Mouse (Mus musculus): Measurements from ENCODE around the gene H2-T3.
"Not testable (repeated sequence)": the region's sequence is repeated elsewhere in the genome, so short reads cannot be mapped to it uniquely, and the experiment has no call there.

The H2-T3 gene

GRCm38 (mm10) chr17:36190169-36190507 is at the start of gene H2-T3:
Gene H2-T3, minus strand, starts transcription at chr17:36190287.
- DNase-seq = peak in 1 of 2 experiments; percentile 24

DNA sequence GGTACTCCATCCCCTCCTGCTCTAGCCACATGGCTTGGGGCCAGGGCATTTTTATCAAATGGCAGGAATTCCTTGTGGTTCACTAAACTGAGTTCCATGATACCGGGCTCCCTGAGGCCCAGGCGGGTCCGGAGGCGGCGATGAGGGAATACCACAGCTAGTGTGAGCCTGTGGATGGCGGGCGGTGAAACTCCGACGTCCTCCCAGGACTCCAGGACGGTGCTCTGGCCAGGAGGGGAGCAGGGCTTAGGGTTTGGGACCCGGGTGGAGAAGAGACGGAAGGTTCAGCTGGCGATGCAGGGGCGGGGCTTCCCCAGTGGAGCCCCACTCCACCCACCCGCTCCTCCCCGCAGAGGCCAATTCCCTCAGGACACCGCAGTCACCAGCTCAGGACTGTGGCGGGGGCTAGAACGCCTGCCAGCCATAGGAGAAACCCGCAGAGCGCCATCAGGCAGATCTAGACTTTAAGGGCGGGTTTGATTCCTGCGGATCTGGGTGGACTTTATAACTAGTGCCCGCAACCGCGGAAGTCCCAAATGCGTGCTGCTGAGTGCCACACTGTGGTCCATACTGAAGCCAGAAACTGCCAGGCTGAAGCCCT is 47.3 kb upstream of the H2-T3 start:
- DNase-seq = peak in 1 of 2 experiments; percentile 27

- DNase-seq = peak; percentile 65 to 80
Observed at GRCm38 (mm10) chr17:36235300-36235699, 45.2 kb upstream of the H2-T3 start.

- DNase-seq = no peak
Observed at GRCm38 (mm10) chr17:36233572-36233971, 43.5 kb upstream of the H2-T3 start.

- peak; percentile 84 to 86 for DNase-seq
Observed at GRCm38 (mm10) chr17:36231318-36231717, 41.2 kb upstream of the H2-T3 start.

DNA sequence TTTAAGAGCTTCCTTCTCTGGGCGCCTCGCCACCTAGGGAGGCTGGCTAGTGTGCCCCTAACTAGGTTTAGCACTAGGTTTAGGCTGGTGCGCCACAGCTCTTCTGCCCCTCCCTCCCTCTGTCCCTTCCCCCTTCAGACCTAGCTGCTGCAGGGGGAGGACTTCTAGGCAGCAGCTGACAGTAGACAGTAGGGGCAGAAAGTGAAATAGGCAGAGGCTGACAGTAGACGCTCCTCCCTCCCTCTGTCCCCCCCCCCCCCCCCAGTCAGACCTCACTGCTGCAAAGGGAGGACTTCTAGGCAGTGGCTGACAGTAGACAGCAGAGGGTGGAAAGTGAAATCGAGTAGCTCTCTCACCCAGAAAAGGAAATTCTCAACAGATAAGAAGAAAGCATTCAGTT is 39.0 kb upstream of the H2-T3 start:
- DNase-seq = peak; percentile 24 to 46

GRCm38 (mm10) chr17:36226921-36227320 is 36.8 kb upstream of the H2-T3 start:
- DNase-seq = peak; percentile 63 to 73

DNA sequence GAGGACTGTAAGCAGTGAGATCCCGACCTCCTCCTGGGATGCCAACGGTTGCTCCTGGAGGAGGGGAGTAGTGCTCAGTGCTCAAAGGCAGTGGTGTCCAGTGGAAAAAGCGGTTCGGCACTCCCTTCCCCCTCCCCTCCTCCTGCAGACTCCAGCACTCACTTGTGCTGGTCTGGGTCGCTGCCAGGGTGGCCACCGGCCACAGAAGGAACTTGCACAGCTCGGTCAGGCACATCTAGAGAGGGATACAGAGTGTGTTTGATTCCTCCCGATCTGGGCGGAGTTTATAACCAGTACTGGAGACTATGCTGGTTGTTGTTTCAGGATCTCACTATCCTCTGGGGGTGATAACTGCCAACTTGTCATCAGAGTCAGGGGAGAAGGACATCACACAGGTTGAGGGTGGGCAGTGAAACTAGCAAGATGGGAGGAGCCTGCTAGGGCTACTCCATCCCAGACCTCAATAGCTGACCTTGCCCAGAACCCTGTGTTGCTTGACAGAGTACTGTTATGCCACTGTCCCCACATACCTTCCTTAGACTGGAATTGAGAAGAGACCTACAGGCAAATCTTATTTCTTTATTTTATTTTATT is 35.2 kb upstream of the H2-T3 start:
- DNase-seq = no peak

DNA sequence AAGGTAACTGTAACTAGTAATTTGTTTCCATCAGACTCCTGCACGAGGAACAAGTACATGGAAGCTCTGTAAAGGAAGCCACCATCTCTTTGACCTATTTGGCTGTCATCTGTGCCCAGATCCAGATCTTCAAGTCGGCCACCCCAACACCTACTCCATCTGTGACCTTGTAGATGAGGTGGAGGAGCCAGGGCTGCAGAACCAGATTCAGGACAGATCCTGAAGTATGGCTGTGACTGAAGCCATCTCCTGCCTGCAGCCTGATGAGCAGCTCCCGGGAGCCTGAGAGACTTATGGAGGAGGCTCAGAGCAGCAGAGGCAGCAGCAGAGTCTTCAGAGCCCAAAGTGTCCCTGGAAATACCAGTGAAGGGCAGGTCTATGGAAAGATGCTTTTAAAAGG is 34.4 kb upstream of the H2-T3 start:
- no peak for DNase-seq

- no peak for DNase-seq
Observed at GRCm38 (mm10) chr17:36218594-36219155, 28.6 kb upstream of the H2-T3 start.

GRCm38 (mm10) chr17:36215586-36215985 is 25.5 kb upstream of the H2-T3 start:
- no peak for DNase-seq

DNA sequence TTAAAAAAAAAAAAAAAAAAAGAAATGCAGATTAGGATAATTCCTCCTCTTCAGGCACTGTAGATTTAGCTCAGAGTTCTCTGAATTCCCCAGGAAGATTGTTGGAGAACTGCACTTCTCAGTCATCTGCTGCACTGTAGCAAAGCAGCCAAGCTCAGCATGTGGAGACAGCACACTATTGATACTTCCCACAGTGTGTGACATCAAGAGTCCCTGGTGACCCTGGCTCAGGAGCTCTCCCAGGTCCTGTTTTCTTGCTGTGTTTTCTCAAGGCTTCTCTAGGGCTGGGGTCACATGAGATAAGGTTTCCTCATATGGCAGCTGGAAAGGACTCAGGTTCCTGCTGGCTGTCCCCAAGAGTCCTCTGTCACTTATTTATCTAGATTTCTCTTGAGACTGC is 16.8 kb upstream of the H2-T3 start:
- DNase-seq = no peak

GRCm38 (mm10) chr17:36205862-36206261 is 15.8 kb upstream of the H2-T3 start:
- peak in 1 of 2 experiments; percentile 30 for DNase-seq

DNA sequence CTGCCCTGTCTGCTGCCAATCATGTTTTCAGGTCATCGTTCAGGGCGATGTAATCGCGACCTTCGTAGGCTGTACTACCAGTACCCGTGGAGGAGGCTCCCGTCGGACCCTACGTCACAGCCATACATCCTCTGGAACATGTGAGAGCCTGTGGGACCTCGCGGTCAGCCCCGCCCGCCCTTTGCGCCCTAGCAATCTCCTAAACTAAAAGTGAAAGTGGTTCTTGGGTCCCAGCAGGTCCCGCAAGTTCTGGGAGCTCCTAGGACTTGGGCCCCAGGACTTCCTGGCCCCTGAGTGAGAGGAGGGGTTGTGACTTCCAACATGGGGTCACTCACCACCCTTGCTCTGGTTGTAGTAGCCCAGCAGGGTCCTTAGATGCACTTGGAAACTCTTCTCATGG is 15.4 kb upstream of the H2-T3 start:
- DNase-seq = peak; percentile 29 to 52

DNA sequence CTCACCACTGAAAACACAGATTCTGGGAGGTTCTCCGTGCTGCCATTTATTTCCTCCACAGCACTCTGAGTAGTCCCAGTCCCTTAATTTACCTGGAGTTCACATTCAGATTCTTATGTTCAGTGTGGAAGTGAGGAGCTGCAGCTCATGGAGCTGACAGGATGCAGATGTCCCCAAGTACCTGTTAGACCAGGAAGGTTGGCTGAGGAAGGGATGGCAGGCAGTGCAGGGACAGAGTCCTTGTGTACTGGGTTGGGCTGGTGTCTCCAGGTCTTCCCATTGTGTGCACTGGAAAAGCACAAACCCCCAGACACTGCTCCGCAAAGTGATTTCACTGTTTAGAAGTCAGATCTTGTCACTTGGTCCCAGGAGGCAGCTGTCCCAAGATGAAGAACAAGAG is 11.8 kb upstream of the H2-T3 start:
- no peak for DNase-seq

DNA sequence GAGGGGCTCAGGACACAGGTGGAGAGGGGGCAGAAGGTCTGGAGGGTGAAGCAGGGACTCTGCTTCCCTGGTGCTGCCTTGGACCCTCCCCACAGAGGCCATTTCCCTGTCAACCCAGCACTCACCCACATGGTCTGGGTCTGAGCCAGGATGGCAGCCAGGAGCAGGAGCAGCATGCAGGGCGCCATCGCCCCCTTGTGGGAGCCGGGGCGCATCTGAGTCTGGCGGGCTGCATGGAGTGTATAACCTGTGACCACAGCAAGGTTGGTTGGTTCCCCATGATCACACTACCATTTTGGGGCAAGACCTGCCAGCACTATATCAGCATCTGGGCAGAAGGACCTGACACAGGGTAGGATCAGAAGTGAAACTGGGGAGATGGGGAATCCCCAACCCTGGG is 8.2 kb upstream of the H2-T3 start:
- DNase-seq = peak; percentile 69 to 73

DNA sequence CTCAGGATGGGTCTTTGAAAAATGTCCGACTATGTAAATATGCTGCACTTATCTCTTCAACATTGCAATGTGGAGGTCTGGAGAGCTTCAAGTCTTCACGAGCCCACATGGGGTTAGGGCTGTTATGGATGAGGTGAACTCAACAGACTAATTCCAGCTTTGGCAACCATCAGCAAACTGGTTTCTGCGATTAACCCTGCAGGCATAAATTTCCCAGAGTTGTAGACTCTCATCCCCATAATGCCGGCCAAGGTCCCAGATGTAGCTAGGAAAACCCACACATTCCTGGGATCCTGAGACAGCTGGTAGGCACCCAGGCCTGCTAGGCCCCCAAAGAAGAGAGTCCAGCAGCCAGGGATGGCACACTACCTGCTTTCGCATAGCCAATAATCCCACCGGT is 4.4 kb upstream of the H2-T3 start:
- DNase-seq = no peak

- DNase-seq = peak; percentile 77 to 81
Observed at GRCm38 (mm10) chr17:36193546-36194141, 3.6 kb upstream of the H2-T3 start.

DNA sequence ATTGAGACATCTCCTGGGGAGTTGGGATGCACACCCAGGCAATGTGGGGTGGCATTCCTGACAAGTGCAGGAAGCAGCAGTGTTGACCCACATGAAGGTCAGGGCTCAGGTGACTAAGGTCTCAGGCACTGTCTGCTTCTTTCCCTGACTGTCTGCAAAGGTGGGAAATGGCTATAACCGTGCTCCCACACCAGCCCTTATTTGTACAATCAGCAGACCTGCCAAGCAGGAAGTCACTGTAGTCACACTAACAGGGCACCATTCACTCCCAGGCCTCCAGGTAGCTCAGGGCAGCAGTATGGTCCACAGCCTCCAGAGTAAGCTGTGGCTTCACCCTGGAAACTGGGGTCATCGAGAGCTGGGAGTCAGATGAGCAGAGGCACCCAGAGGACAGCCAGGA is 2.3 kb upstream of the H2-T3 start:
- DNase-seq = peak in 1 of 2 experiments; percentile 44

GRCm38 (mm10) chr17:36189491-36190168 is 457 bp downstream of the H2-T3 start:
- peak in 1 of 2 experiments; percentile 35 for DNase-seq

DNA sequence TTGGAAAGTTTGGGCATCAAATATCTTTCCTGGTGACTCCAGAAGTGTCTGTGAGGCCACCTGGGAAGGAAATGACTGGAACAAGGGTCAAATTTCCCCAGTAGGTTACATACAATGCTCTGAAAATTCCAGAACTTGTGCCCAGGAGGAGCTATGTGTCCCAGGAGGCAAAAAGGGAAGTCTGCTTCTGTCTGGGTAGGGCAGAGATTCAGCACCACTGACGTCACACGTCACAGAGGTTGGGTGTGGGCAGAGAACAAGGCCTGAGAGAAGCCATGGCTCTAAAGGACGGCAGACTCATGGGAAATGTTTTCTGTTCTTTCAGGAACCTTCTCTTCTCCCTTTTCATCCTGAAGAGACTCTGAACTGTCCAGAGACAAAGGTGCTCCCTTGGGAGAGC is 2.5 kb downstream of the H2-T3 start:
- DNase-seq = no peak

GRCm38 (mm10) chr17:36182212-36182611 is 7.9 kb downstream of the H2-T3 start:
- DNase-seq = no peak

- DNase-seq = not testable (repeated sequence)
Observed at GRCm38 (mm10) chr17:36179446-36179845, 10.6 kb downstream of the H2-T3 start.

DNA sequence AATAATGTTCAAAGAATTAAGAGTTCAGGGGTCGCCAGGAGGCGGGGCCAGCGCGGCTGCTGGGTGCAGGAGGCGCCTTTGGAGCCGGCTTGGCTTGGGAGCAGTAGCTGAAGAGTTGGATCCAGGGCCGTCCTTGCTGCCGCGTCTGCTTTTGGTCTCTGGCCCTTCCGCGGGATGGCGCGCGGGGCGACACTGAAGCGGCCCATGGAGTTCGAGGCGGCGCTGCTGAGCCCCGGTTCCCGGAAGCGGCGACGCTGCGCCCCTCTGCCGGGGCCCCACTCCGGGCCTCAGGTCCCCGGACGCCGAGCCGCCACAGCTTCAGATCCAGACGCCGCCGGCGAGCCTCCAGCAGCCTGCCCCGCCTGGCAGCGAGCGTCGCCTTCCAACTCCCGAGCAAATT is 11.1 kb downstream of the H2-T3 start:
- peak; percentile 68 to 76 for DNase-seq

All from thymus, postnatal 36 days (tissue).